Mouse (Mus musculus): ENCODE measurements around the gene Adamts13.

DNA sequence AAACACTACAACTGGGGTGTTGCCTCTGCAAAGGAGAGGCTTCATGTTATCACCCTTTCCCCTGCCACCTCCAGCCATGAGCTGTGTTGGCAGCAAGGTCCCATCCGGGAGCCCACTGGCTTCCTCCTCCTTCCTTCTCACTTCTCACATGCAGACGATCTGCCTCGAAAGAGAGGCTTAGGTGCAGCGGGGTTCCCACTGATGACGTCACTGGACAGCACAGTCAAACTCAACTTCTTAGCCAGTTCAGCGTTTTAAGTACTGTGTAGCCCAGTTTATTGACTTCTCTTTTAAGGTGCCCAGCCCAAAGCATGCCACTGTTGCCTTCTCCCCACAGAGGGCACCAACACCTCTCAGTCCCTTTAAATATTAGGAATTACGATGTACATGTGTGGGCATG is 34.5 kb downstream of the Adamts13 start:
- no peak for TF ChIP-seq CTCF (IDR thresholded peaks at IDR 0.05; ENCODE audit: control insufficient read depth, insufficient read depth, insufficient read length)
- TF ChIP-seq MYOG (IDR thresholded peaks at IDR 0.05; ENCODE audit: control insufficient read depth, extremely low read depth, insufficient read length), result no peak
- no peak for TF ChIP-seq USF1 (IDR thresholded peaks at IDR 0.05; ENCODE audit: low read depth)
- TF ChIP-seq MAX (IDR thresholded peaks at IDR 0.05), result no peak
